Mouse (Mus musculus): Measurements from ENCODE around the gene Enpp5. TPM values are rescaled to one million over a fixed set of nuclear protein-coding genes. Genes with fewer than 3 reads are reported as not detected.

Gene Enpp5
- polyA plus RNA-seq, 1 experiment from 2014 or later = 71.3 TPM

GRCm38 (mm10) chr17:44136018-44136417 is 57.4 kb downstream of the Enpp5 start:
- Histone ChIP-seq H3K4me1 (replicated peaks) (no peaks in the 10 kb centered on the region), H3K9ac (no peak overlapping the region), H3K4me2 (no peak overlapping the region), H3K9me3 (no peaks in the 10 kb centered on the region), H3K27ac (replicated peaks) (no peak overlapping the region), H3K4me3 (no peak overlapping the region), H3K36me3 (no peaks in the 10 kb centered on the region), H3K27me3 (0 out of 2 replicates have a peak, but pooled peaks cover 2% of the 10 kb centered on the region)
- ATAC-seq (ENCODE audit: low read depth) = no peak
- WGBS = 85% methylated on average over 8 of the region's 8 CpGs

Other genes starting within 250 kb of the Enpp5 start
- gene Enpp4, start 27.0 kb downstream of the Enpp5 start, polyA plus RNA-seq (2015; fragmentation: Nextera tagmentation; extraction: Ambion mirVana) = 5.7 TPM in 2 replicates
- 0.18 TPM in 2 replicates for gene Clic5, start 109.8 kb downstream of the Enpp5 start, polyA plus RNA-seq (2015; fragmentation: Nextera tagmentation; extraction: Ambion mirVana)